Mouse (Mus musculus): Measurements from ENCODE around the gene Mx1. TPM values are rescaled to one million over a fixed set of nuclear protein-coding genes. Genes with fewer than 3 reads are reported as not detected.

The Mx1 gene
- total and polyA plus RNA-seq, 2 experiments from 2014 or later, result 0.05 TPM

- DNase-seq (ENCODE audit: low spot score) (no peak), ATAC-seq (ENCODE audit: low FRiP score) (no peak)
- H3K9me3 ChIP-seq (ENCODE audit: low read length), result no peaks in the 10 kb centered on the region
- H3K9ac ChIP-seq (replicated peaks; ENCODE audit: low read length, poor library complexity, severe bottlenecking), result no peak overlapping the region
- no peak for TF ChIP-seq CTCF (IDR thresholded peaks at IDR 0.05)
- no peak overlapping the region for H3K4me2 ChIP-seq (ENCODE audit: low read depth, low read length, poor library complexity, severe bottlenecking)
- no peaks in the 10 kb centered on the region for H3K4me1 ChIP-seq (ENCODE audit: insufficient read depth, low read length)
- H3K4me3 ChIP-seq (ENCODE audit: low read depth, low read length), result no peak overlapping the region
- no peaks in the 10 kb centered on the region for H3K27me3 ChIP-seq (ENCODE audit: insufficient read depth, low read length)
- 82% methylated on average over 3 of the region's 3 CpGs for WGBS
- no peaks in the 10 kb centered on the region for H3K36me3 ChIP-seq (ENCODE audit: insufficient read depth, low read length)
- no peak overlapping the region for H3K27ac ChIP-seq (ENCODE audit: low read depth, low read length)
Observed at GRCm38 (mm10) chr16:97467472-97467871, 4.8 kb upstream of the Mx1 start.

- Histone ChIP-seq H3K9me3 (ENCODE audit: low read length) (no peaks in the 10 kb centered on the region), H3K4me1 (ENCODE audit: insufficient read depth, low read length) (no peaks in the 10 kb centered on the region), H3K4me3 (ENCODE audit: low read depth, low read length) (no peak overlapping the region), H3K4me2 (ENCODE audit: low read depth, low read length, poor library complexity, severe bottlenecking) (no peak overlapping the region), H3K36me3 (ENCODE audit: insufficient read depth, low read length) (no peaks in the 10 kb centered on the region), H3K9ac (replicated peaks; ENCODE audit: low read length, poor library complexity, severe bottlenecking) (no peak overlapping the region), H3K27ac (ENCODE audit: low read depth, low read length) (no peak overlapping the region), H3K27me3 (ENCODE audit: insufficient read depth, low read length) (no peaks in the 10 kb centered on the region)
- peak; percentile 77 for TF ChIP-seq CTCF (IDR thresholded peaks at IDR 0.05)
- DNase-seq (ENCODE audit: low spot score), result peak; percentile 51
- ATAC-seq (ENCODE audit: low FRiP score), result no peak
- 58% methylated on average over 4 of the region's 4 CpGs for WGBS
Observed at GRCm38 (mm10) chr16:97466182-97466957, 3.7 kb upstream of the Mx1 start.

GRCm38 (mm10) chr16:97461271-97461670 lies 1.4 kb downstream of the Mx1 start:
- no peak overlapping the region for H3K27ac ChIP-seq (ENCODE audit: low read depth, low read length)
- no peaks in the 10 kb centered on the region for H3K36me3 ChIP-seq (ENCODE audit: insufficient read depth, low read length)
- H3K9ac ChIP-seq (replicated peaks; ENCODE audit: low read length, poor library complexity, severe bottlenecking), result no peak overlapping the region
- no peaks in the 10 kb centered on the region for H3K9me3 ChIP-seq (ENCODE audit: low read length)
- TF ChIP-seq CTCF (IDR thresholded peaks at IDR 0.05), result no peak
- no peak for ATAC-seq (ENCODE audit: low FRiP score)
- H3K4me2 ChIP-seq (ENCODE audit: low read depth, low read length, poor library complexity, severe bottlenecking), result no peak overlapping the region
- WGBS, result 73% methylated on average over 2 of the region's 2 CpGs
- no peaks in the 10 kb centered on the region for H3K27me3 ChIP-seq (ENCODE audit: insufficient read depth, low read length)
- DNase-seq (ENCODE audit: low spot score), result no peak
- H3K4me3 ChIP-seq (ENCODE audit: low read depth, low read length), result no peak overlapping the region
- no peaks in the 10 kb centered on the region for H3K4me1 ChIP-seq (ENCODE audit: insufficient read depth, low read length)

GRCm38 (mm10) chr16:97459831-97460230 lies 2.9 kb downstream of the Mx1 start:
- TF ChIP-seq CTCF (IDR thresholded peaks at IDR 0.05), result no peak
- Histone ChIP-seq H3K9me3 (ENCODE audit: low read length) (no peaks in the 10 kb centered on the region), H3K36me3 (ENCODE audit: insufficient read depth, low read length) (no peaks in the 10 kb centered on the region), H3K4me3 (ENCODE audit: low read depth, low read length) (no peak overlapping the region), H3K27ac (ENCODE audit: low read depth, low read length) (no peak overlapping the region), H3K4me1 (ENCODE audit: insufficient read depth, low read length) (no peaks in the 10 kb centered on the region), H3K9ac (replicated peaks; ENCODE audit: low read length, poor library complexity, severe bottlenecking) (no peak overlapping the region), H3K27me3 (ENCODE audit: insufficient read depth, low read length) (no peaks in the 10 kb centered on the region), H3K4me2 (ENCODE audit: low read depth, low read length, poor library complexity, severe bottlenecking) (no peak overlapping the region)
- DNase-seq (ENCODE audit: low spot score) (no peak), ATAC-seq (ENCODE audit: low FRiP score) (no peak)
- WGBS, result 86% methylated on average over 1 of the region's 1 CpGs

- DNase-seq (ENCODE audit: low spot score), result no peak
- TF ChIP-seq CTCF (IDR thresholded peaks at IDR 0.05), result no peak
- Histone ChIP-seq H3K9me3 (ENCODE audit: low read length) (no peaks in the 10 kb centered on the region), H3K4me2 (ENCODE audit: low read depth, low read length, poor library complexity, severe bottlenecking) (no peak overlapping the region), H3K36me3 (ENCODE audit: insufficient read depth, low read length) (no peaks in the 10 kb centered on the region), H3K9ac (replicated peaks; ENCODE audit: low read length, poor library complexity, severe bottlenecking) (no peak overlapping the region), H3K27ac (ENCODE audit: low read depth, low read length) (no peak overlapping the region), H3K4me1 (ENCODE audit: insufficient read depth, low read length) (no peaks in the 10 kb centered on the region), H3K27me3 (ENCODE audit: insufficient read depth, low read length) (no peaks in the 10 kb centered on the region), H3K4me3 (ENCODE audit: low read depth, low read length) (no peak overlapping the region)
- ATAC-seq (ENCODE audit: low FRiP score), result no peak
Observed at GRCm38 (mm10) chr16:97447386-97447785, 15.3 kb downstream of the Mx1 start.

- no peak overlapping the region for H3K4me3 ChIP-seq (ENCODE audit: low read depth, low read length)
- H3K9ac ChIP-seq (replicated peaks; ENCODE audit: low read length, poor library complexity, severe bottlenecking), result no peak overlapping the region
- no peaks in the 10 kb centered on the region for H3K27me3 ChIP-seq (ENCODE audit: insufficient read depth, low read length)
- TF ChIP-seq CTCF (IDR thresholded peaks at IDR 0.05), result peak; percentile 89
- no peaks in the 10 kb centered on the region for H3K36me3 ChIP-seq (ENCODE audit: insufficient read depth, low read length)
- ATAC-seq (ENCODE audit: low FRiP score), result peak; percentile 60; the same call in 1 of the 2 replicates
- 53% methylated on average over 14 of the region's 14 CpGs for WGBS
- no peaks in the 10 kb centered on the region for H3K9me3 ChIP-seq (ENCODE audit: low read length)
- peak; percentile 82 for DNase-seq (ENCODE audit: low spot score)
- no peaks in the 10 kb centered on the region for H3K4me1 ChIP-seq (ENCODE audit: insufficient read depth, low read length)
- H3K27ac ChIP-seq (ENCODE audit: low read depth, low read length), result no peak overlapping the region
- no peak overlapping the region for H3K4me2 ChIP-seq (ENCODE audit: low read depth, low read length, poor library complexity, severe bottlenecking)
Observed at GRCm38 (mm10) chr16:97443670-97444263, 18.9 kb downstream of the Mx1 start.

Measured in midbrain, postnatal 0 days (tissue).